ENCODE assay signal across 8 mouse cellular contexts in genomic region chr1:42243458-42243855, GRCm38 (mm10).
DNase-seq lines count a peak whose midpoint lies in the region; ATAC-seq lines count a peak whose summit lies in the region.

No protein-coding gene starts in this region.

- H3K27me3 ChIP-seq in midbrain, embryonic 11.5 days (ENCODE audit: control insufficient read depth, insufficient read depth, low read length), result no peaks in the 10 kb centered on the region

- 7% methylated on average over 5 of the region's 5 CpGs for WGBS in midbrain, embryonic 11.5 days

- peak overlapping the region; percentile 17 for H3K9ac ChIP-seq in midbrain, embryonic 11.5 days (ENCODE audit: low read length)

- no peaks in the 10 kb centered on the region for H3K9me3 ChIP-seq in midbrain, embryonic 11.5 days (ENCODE audit: control insufficient read depth, low read length)

- H3K27ac ChIP-seq in midbrain, embryonic 11.5 days (ENCODE audit: low read depth, low read length), result peak overlapping the region; percentile 87

- peaks cover 17% of the 10 kb centered on the region for H3K4me1 ChIP-seq in midbrain, embryonic 11.5 days (ENCODE audit: control insufficient read depth, insufficient read depth, low read length)

- intact Hi-C loops in left cerebral cortex, postnatal 4 days (cut with DNase I), result loop anchor here (10.0 kb wide), 1 partner anchor 1359 kb away; no protein-coding TSS in a partner anchor

- peak overlapping the region; percentile 27 for H3K4me2 ChIP-seq in midbrain, embryonic 11.5 days

- H3K36me3 ChIP-seq in midbrain, embryonic 11.5 days (ENCODE audit: control insufficient read depth, insufficient read depth, low read length), result no peaks in the 10 kb centered on the region

- H3K4me3 ChIP-seq in midbrain, embryonic 11.5 days (ENCODE audit: low read depth, low read length), result no peak overlapping the region

- DNase-seq in frontal cortex, adult 2 months (ENCODE audit: extremely low spot score in 1 of 2, low spot score in 1 of 2), result no peak
- peak; percentile 59 for DNase-seq in adrenal gland, adult 8-10 months
- DNase-seq in forelimb bud, embryonic 11.5 days (ENCODE audit: low read depth, low spot score), result peak; percentile 34
- DNase-seq in midbrain, embryonic 11.5 days (ENCODE audit: low spot score, missing footprints), result peak; percentile 95
- DNase-seq in left cerebral cortex, postnatal 4 days, result no peak
- no peak for DNase-seq in thymus, postnatal 14 days

- peak; percentile 48 for ATAC-seq in frontal cortex, adult (ENCODE audit: low TSS enrichment)
- ATAC-seq in midbrain, embryonic 11.5 days (ENCODE audit: low FRiP score), result peak; percentile 76
- ATAC-seq in megakaryocyte-erythroid progenitor cell, adult 5-6 weeks (replicated peaks; ENCODE audit: low FRiP score, low TSS enrichment, poor library complexity, severe bottlenecking), result no peak

Comparison
In these comparisons a context has a peak if more than half of its experiments do, and no peak if none do; other contexts are left out.
1. DNase-seq: peak in adrenal gland, adult 8-10 months (single experiment), forelimb bud, embryonic 11.5 days (single experiment) and midbrain, embryonic 11.5 days (single experiment); none in frontal cortex, adult 2 months (0 of 2), left cerebral cortex, postnatal 4 days (single experiment) and thymus, postnatal 14 days (single experiment).